Mouse (Mus musculus) hindbrain, embryonic 10.5 days (tissue): Measurements from ENCODE around the gene Esm1. TPM values are rescaled to one million over a fixed set of nuclear protein-coding genes. Genes with fewer than 3 reads are reported as not detected.

Experiments
- DNase-seq: peaks from one replicate; pipeline ENCODE4 v3.0.0-alpha.2; 2017; ENCODE audit warnings: low spot score
- H3K27ac ChIP-seq: fragments of 300-500 bp; sonication (generic); 2 replicates; pipeline ENCODE4 v1.5.1; 2016; ENCODE audit warnings: mild to moderate bottlenecking, moderate library complexity
- H3K27me3 ChIP-seq: fragments of 300-500 bp; sonication (generic); 2 replicates; pipeline ENCODE4 v1.6.1; 2016; ENCODE audit warnings: mild to moderate bottlenecking; ENCODE audit not compliant: poor library complexity, insufficient read depth, severe bottlenecking
- H3K36me3 ChIP-seq: fragments of 300-500 bp; sonication (generic); 2 replicates; pipeline ENCODE4 v1.6.1; 2016; ENCODE audit warnings: mild to moderate bottlenecking, moderate library complexity
- H3K4me1 ChIP-seq: fragments of 300-500 bp; sonication (generic); replicated peaks from 2 replicates; pipeline ENCODE4 v1.6.1; 2016; ENCODE audit warnings: mild to moderate bottlenecking
- H3K4me3 ChIP-seq: fragments of 300-500 bp; sonication (generic); 2 replicates; pipeline ENCODE4 v1.5.1; 2016; ENCODE audit warnings: mild to moderate bottlenecking, moderate library complexity
- H3K9me3 ChIP-seq: fragments of 300-500 bp; sonication (generic); 2 replicates; pipeline ENCODE4 v1.6.1; 2016; ENCODE audit warnings: mild to moderate bottlenecking, moderate library complexity
- WGBS: fragments of 180-500 bp; shearing (Covaris S2); methylation state at CpG from one replicate; pipeline ENCODE4 v1.1.7; 2016; 5-methylcytosine and 5-hydroxymethylcytosine counted together
- polyA plus RNA-seq: library from polyadenylated mRNA; unstranded; fragments of >200 nt; fragmentation: Nextera tagmentation; extraction: Ambion mirVana; gene quantifications from 2 replicates; pipeline ENCODE4 v1.2.1, GENCODE M21; 2016

Esm1 gene
- polyA plus RNA-seq: 1.7 and 2.2 TPM in 2 replicates

DNA sequence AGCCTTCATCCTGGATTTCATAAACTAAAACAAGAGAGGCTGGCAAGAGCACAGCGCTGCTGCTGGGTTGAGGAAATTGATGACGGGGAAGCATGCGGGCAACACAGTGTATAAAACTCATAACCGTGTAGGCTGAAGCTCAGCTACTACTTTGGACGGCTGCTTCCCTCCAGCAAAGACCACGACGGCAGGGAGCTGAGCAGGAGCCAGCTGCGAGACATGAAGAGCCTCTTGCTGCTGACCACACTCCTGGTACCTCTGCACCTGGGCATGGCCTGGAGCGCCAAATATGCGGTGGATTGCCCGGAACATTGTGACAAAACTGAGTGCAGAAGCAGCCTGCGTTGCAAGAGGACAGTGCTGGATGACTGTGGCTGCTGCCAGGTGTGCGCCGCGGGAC lies at the start of gene Esm1:
Esm1 (plus strand) TSS at position 36 of the 400 bp plus-strand sequence.
- peaks cover 12% of the 10 kb centered on the region for H3K27me3 ChIP-seq

DNA sequence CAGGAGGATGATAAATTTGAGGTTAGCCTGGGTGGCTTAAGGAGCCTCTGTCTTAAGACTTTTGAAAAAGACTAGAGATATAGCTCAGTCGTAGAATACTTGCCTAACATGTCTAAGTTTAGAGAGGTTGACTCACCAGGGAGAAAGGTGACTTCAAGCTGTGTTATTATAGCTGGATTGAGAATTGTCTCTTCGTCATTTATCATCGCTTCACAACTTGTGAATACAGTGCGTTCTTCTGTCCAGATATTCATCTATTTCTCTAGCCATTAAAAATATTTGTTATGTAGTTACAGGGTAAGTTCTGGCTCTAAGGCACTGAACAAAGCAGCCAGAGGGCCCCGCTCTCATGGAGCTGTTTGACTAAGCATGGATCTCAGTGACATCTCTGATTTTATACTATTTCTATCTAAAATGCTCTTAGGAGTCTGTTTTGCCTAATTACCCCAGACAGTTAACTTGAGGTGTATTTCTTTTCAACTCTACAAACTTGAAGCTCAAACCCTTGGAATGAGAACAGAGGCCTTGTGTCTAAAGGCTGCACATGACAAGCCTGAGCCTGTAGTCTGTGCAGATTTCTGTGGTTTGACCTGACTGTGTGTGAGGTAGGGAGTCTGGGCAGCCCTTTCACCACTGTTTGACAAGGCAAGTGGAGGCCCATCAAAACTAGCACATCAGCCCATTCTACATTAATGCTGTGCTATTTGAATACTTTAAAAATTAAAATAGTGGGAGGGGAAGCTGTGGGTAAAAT lies 45.0 kb upstream of the Esm1 start:
- Histone ChIP-seq H3K27ac (no peak overlapping the region), H3K4me3 (no peak overlapping the region), H3K4me1 (no peaks in the 10 kb centered on the region), H3K27me3 (no peaks in the 10 kb centered on the region), H3K9me3 (no peaks in the 10 kb centered on the region), H3K36me3 (no peaks in the 10 kb centered on the region)
- DNase-seq: no peak
- whole genome bisulfite sequencing: 93% methylated on average over 5 of the region's 5 CpGs

More for the DNA sequence above, at the start of gene Esm1:
- Histone ChIP-seq H3K9me3 (no peaks in the 10 kb centered on the region), H3K4me1 (peaks cover 9% of the 10 kb centered on the region; the same call in 1 of the 2 replicates), H3K36me3 (no peaks in the 10 kb centered on the region), H3K4me3 (no peak within 1 kb of the TSS), H3K27ac (no peak within 1 kb of the TSS)
- 54% methylated on average over 15 of the region's 15 CpGs for WGBS
- no peak for DNase-seq

DNA sequence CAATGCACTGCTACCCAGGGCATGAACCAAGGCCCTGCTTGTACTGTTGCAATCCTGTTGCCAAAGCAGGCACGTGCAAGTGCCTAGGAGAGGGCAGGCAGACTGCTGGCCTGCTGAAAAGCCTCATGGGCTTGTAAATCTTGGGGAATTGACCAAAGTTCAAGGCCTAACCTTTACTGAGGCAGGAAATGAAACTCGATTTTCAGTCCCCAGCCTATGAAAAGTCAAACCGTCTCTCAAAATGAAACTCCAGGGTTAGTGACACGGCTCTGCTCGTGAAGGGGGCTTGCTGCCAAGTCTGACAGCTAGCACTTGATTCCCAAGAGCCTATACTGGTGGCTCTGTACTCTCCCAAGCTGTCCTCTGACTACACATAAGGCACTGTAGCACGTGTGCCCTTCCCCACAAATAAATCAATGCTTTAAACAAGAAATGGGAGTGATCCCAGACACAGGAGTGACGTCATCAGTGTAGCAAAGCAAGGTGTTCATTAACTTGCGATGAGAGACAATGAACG lies 41.4 kb upstream of the Esm1 start:
- Histone ChIP-seq H3K9me3 (no peaks in the 10 kb centered on the region), H3K27ac (no peak overlapping the region), H3K4me1 (no peaks in the 10 kb centered on the region), H3K4me3 (no peak overlapping the region), H3K36me3 (no peaks in the 10 kb centered on the region), H3K27me3 (no peaks in the 10 kb centered on the region)
- DNase-seq: no peak
- WGBS: 81% methylated on average over 9 of the region's 9 CpGs

DNA sequence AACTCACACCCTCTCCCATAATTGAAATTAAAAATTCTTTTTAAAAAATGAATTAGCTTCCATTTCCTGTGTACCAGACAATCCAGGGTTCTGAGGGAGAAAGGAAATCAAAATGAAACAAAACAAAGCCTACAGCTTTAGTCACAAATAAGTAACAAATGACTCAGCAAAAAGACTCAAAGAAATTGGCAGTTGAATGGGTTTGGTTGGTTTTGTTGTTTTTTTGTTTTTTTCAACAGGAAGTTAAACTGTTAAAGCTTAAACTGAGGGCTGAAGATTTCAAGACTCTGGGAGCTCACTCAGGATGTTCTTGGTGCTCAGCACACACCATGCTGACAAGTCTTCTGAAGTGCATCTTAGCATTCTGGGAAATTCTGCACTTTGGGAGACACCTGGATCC lies 39.2 kb upstream of the Esm1 start:
- Histone ChIP-seq H3K4me3 (no peak overlapping the region), H3K36me3 (no peaks in the 10 kb centered on the region), H3K27me3 (no peaks in the 10 kb centered on the region), H3K9me3 (no peaks in the 10 kb centered on the region), H3K4me1 (no peaks in the 10 kb centered on the region), H3K27ac (no peak overlapping the region)
- DNase-seq: no peak

DNA sequence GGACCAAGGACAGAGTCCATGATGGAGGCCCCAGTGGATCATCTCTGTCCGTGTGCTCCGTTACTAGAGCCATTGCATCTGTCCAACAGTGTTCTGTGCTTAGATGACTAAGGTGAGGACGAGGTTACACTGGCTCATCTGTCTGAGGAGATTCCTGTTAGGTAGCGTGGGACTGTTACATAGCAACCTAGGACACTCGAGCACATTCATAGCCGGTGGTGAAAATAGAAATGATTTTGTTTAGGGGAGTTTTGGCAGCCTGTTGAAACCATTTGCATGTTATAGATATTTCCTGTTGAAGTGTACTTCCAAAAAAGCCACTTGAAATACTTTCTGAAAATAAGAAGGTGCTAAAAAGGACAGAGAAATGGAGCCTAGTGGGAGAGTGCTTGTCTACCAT lies 35.3 kb upstream of the Esm1 start:
- WGBS: 91% methylated on average over 6 of the region's 6 CpGs
- Histone ChIP-seq H3K4me1 (no peaks in the 10 kb centered on the region), H3K9me3 (no peaks in the 10 kb centered on the region), H3K27ac (no peak overlapping the region), H3K27me3 (no peaks in the 10 kb centered on the region), H3K4me3 (no peak overlapping the region), H3K36me3 (no peaks in the 10 kb centered on the region)
- DNase-seq: no peak

DNA sequence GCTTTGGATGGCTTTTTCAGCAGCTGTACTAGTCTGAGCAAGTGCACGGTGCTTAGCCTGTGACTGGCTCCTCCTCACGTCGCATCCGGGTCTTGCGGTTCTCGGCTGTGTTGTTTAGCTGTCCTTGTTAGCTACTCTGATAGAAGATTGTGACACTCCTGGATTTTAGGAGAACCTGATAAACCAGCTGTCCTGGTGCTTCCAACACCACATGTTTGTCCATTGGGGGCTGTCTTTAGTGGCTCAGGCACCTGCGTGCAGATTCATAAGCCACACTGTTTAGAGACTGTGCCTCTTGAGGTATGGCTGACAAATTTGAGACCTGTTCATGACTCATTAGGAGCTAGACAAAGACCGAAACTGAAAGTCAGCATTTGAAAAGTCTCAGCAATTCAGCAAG lies 26.1 kb upstream of the Esm1 start:
- 88% methylated on average over 8 of the region's 8 CpGs for WGBS
- H3K4me1 ChIP-seq: no peaks in the 10 kb centered on the region
- no peak overlapping the region for H3K27ac ChIP-seq
- no peaks in the 10 kb centered on the region for H3K27me3 ChIP-seq
- H3K36me3 ChIP-seq: no peaks in the 10 kb centered on the region
- no peak overlapping the region for H3K4me3 ChIP-seq
- H3K9me3 ChIP-seq: peaks cover 4% of the 10 kb centered on the region; the same call in 1 of the 2 replicates
- DNase-seq: no peak

DNA sequence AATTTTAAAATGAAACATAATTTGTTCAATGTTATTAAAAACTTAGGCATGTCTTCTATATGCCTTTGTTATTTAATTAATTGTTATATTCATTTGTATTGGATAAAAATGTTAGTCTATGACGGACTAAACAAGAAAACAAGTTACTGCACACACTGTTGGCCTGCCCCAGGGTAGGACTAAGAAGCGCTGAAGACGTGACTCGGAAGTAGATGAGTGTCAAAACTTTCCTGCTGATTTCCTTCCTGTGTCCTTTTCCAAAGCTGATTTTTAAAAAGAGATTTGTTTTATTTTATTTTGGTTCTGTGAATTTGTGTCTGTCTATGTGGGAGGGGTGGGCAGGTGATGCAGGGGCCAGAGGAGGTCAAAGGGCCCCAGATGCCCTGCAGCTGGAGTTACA lies 25.7 kb upstream of the Esm1 start:
- Histone ChIP-seq H3K4me3 (no peak overlapping the region), H3K27ac (no peak overlapping the region), H3K36me3 (no peaks in the 10 kb centered on the region), H3K9me3 (peaks cover 8% of the 10 kb centered on the region; the same call in 1 of the 2 replicates), H3K27me3 (no peaks in the 10 kb centered on the region), H3K4me1 (no peaks in the 10 kb centered on the region)
- 87% methylated on average over 4 of the region's 4 CpGs for WGBS
- no peak for DNase-seq

DNA sequence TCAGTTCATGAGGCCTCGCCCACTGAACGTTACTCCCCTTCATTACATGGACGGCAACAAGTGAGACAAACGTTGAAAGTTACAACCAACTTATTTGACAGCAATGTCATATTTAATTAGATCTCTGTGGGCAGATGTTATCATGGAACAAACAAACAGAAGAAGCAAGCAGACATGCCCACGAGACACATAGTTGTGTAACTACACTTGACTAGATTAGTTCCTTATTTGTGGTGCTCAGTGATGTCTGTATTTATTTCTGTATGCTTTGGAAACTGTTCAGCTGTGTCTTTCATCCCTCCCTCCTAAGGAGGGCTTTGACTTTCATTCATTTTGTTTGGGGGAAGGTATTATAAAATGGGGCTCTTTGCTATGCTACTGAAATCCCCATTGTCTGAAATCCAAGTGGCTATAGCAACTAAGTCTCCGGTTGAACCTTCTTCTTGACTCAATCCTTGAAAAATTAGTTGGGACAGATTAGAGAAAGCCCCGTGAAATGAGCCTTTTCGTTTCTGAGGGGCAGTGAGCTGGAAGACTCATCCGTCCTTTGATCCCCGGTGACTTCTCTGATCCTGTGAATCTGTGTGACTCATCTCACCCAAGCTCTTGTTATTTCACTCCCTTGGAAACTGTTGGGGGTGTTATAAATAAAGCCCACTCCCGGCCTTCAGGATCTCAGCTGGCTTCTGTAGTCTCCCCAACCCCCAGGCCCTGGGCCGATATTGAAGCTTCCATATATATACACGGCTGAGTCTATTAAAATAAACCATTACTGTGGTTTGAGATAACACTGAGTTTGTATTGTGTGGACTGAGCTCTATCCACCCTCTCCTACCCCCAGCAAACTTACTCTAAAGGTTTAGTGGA lies 12.4 kb upstream of the Esm1 start:
- 65% methylated on average over 13 of the region's 13 CpGs for WGBS
- no peak for DNase-seq
- H3K27me3 ChIP-seq: no peaks in the 10 kb centered on the region
- no peak overlapping the region for H3K27ac ChIP-seq
- no peaks in the 10 kb centered on the region for H3K36me3 ChIP-seq
- no peaks in the 10 kb centered on the region for H3K9me3 ChIP-seq
- H3K4me1 ChIP-seq: peaks cover 11% of the 10 kb centered on the region
- no peak overlapping the region for H3K4me3 ChIP-seq

DNA sequence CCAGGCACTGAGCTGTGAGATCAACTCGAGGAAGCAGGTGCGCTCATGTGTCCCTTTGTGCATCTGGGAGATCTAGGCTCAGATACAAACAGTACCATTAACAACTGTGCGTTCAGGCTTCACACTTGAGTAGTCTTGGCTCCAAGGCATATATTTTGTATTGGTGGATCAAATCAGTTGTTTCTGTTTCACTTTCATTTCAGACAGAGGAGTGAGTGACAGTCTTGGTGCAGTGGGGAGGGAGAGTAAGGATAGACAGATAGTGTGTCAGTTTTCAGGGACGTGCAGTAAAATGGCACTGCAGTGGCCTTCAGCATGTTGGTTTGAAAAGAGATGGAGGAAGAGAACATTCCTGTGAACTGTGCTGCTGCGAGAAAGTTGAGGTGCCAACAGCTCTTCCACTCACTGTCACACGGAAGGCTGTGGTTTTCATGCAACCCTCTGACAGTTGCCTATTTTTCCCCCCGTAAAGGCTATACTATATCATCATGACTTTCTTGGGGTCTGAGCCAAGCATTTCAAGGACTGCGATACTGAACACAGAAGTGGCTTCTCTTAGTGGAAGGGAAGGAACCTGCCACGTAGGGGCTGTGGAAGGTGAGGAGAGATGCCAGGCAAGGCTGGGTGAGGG lies 11.5 kb upstream of the Esm1 start:
- Histone ChIP-seq H3K4me3 (no peak overlapping the region), H3K9me3 (no peaks in the 10 kb centered on the region), H3K36me3 (no peaks in the 10 kb centered on the region), H3K4me1 (peaks cover 11% of the 10 kb centered on the region), H3K27me3 (no peaks in the 10 kb centered on the region), H3K27ac (no peak overlapping the region)
- 86% methylated on average over 9 of the region's 9 CpGs for WGBS
- DNase-seq: no peak

DNA sequence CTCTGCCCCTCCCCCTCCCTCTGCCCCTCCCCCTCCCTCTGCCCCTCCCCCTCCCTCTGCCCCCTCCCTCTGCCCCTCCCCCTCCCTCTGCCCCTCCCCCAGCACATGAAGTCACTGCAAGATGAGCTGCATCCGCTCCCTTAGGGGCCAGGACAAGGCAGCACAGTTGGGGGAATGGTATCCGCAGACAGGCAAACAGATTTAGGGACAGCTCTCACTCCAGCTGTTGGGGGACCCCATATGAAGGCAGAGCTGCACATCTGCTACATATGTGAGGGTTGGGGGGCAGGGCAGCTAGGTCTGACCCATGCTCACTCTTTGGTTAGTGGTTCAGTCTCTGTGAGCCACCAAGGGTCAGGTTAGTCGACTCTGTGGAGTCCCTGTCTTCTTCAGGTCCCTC lies 10.1 kb upstream of the Esm1 start:
- Histone ChIP-seq H3K9me3 (no peaks in the 10 kb centered on the region), H3K27ac (no peak overlapping the region), H3K27me3 (no peaks in the 10 kb centered on the region), H3K4me1 (peaks cover 11% of the 10 kb centered on the region), H3K36me3 (no peaks in the 10 kb centered on the region), H3K4me3 (no peak overlapping the region)
- DNase-seq: no peak
- WGBS: 63% methylated on average over 3 of the region's 3 CpGs

DNA sequence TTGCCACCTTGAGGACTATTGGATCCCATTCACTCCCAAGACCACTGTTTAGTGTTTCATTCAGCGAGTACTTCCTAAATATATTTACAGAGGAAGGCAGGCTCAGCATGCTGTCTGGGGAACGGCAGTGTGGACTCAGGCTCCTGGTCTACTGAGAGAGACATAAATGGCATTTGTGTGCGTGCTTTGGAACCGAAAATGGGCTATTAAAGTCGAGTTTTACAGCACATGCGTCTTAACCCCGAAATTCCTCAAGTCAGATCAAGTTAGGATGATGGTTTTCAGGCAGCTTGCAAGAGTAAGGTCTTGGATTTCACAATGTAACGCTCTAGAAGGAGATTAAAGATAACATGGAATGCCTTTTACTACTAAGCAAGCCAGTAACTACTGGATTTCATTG lies 8.7 kb upstream of the Esm1 start:
- H3K9me3 ChIP-seq: no peaks in the 10 kb centered on the region
- 77% methylated on average over 8 of the region's 8 CpGs for WGBS
- no peak for DNase-seq
- no peak overlapping the region for H3K27ac ChIP-seq
- peaks cover 11% of the 10 kb centered on the region for H3K4me1 ChIP-seq
- H3K36me3 ChIP-seq: no peaks in the 10 kb centered on the region
- no peak overlapping the region for H3K4me3 ChIP-seq
- H3K27me3 ChIP-seq: no peaks in the 10 kb centered on the region

DNA sequence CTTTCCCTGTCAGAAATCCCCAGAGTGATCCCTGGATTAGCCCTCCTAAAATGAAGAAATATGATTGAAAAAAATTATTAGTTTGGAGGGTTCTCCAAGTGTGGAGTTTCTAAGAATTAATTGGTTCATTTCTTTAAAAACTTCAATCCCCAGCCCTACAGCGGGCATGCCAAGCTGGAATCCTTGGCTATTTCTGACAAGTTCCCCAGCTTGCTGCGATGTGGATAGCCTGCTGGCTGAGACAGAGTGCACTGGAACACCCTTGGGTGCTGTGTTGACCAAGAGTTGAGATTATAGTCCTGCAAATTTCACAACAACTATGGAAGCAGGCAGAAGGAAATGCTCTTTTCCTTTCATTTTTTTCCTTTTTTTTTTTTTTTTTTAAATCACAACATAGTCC lies 7.8 kb upstream of the Esm1 start:
- no peaks in the 10 kb centered on the region for H3K27me3 ChIP-seq
- no peaks in the 10 kb centered on the region for H3K36me3 ChIP-seq
- no peak overlapping the region for H3K27ac ChIP-seq
- no peak overlapping the region for H3K4me3 ChIP-seq
- WGBS: 89% methylated on average over 2 of the region's 2 CpGs
- H3K9me3 ChIP-seq: no peaks in the 10 kb centered on the region
- DNase-seq: no peak
- peaks cover 9% of the 10 kb centered on the region for H3K4me1 ChIP-seq

DNA sequence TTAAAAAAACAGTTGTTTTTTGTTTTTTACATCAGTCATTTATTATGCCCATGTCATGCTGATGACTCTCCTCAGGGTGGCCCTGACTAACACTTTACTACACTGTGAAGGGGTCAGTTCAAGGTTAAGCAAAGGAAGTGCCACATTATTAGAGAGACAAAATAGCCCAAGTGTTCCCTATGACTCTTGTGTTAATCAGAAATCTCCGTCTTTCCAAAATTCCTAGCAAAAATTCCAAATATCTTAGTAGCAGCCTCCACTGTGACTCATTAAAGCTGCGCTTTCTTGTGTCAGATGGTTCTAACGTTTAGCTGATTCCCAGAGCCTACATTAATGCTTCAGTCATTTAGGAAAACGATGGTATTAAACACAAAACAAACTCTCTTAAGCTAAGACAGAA lies 7.3 kb upstream of the Esm1 start:
- WGBS: 74% methylated on average over 4 of the region's 4 CpGs
- Histone ChIP-seq H3K27ac (no peak overlapping the region), H3K9me3 (no peaks in the 10 kb centered on the region), H3K36me3 (no peaks in the 10 kb centered on the region), H3K4me3 (no peak overlapping the region), H3K4me1 (peaks cover 7% of the 10 kb centered on the region), H3K27me3 (no peaks in the 10 kb centered on the region)
- no peak for DNase-seq
